Mouse (Mus musculus): ENCODE measurements around the gene Osbpl11. TPM values are rescaled to one million over a fixed set of nuclear protein-coding genes. Genes with fewer than 3 reads are reported as not detected.

Gene Osbpl11
- 25.8 TPM for total RNA-seq (2023)

GRCm38 (mm10) chr16:33184901-33185260 is at the start of gene Osbpl11:
Osbpl11 (plus strand) TSS chr16:33185071.

DNA sequence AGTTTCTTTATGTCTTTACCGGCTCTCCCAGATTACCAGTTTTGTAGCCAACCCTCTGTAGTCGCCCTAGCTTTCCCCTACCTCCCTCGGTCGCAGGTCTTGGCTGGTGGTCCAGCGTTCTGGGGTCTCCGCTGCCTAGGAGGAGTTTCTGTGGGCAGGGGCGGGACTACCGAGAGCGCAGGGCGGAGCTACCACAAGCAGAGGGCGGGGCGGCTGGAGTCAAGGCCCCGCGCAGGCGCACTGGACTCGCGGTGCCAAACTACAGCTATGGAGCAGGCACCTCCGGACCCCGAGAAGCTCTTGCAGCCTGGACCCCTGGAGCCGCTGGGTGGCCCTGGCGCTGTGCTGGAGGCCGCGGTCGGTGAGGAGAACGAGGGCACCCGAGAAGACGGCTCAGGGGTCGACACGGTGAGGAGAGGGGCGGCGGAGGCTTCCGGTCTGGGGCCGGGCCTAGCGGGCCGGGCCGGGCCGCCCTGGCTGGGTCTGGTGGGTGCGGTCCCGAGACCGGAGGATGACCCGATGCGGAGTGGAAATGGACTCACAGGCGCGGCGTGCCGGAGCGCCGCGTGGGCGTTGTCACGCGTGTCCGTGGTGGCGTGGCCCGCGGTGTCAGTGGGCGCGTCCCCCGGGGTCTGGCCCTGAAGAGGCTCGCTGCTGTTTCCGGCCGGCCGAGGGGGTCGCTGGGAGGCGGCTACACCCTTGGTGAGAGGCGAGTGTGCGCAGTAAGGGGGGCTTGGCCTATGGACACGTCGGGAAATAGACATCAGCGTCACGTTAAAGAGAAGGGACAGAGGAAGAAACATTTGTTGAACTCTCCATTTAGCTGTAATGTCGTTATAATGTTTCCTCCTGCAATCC is 66.6 kb downstream of the Osbpl11 start, which contains the start of gene Snx4:
TSS of gene Snx4 (plus strand) at position 249 of the 858 bp plus-strand sequence.

Other genes with a start within 250 kb of the Osbpl11 start
- not detected for gene Iqcg, start 128.9 kb upstream of the Osbpl11 start, total RNA-seq (2023)
- 1,575 TPM for gene Rpl35a, start 128.6 kb upstream of the Osbpl11 start, total RNA-seq (2023)
- 1.3 TPM for gene Lmln, start 122.5 kb upstream of the Osbpl11 start, total RNA-seq (2023)
- gene Snx4, start 66.4 kb downstream of the Osbpl11 start, total RNA-seq (2023), result 58.4 TPM
- gene Zfp148, start 195.8 kb downstream of the Osbpl11 start, total RNA-seq (2023), result 77.4 TPM

All from CD8-positive naive resting alpha-beta T cell, adult 57 days (primary cell).